Mouse (Mus musculus): Measurements from ENCODE around the gene Ntm. TPM values are rescaled to one million over a fixed set of nuclear protein-coding genes. Genes with fewer than 3 reads are reported as not detected.

Ntm gene
- total and polyA plus RNA-seq, 3 experiments, result 1.6 to 1.9 (median 1.8) TPM

DNA sequence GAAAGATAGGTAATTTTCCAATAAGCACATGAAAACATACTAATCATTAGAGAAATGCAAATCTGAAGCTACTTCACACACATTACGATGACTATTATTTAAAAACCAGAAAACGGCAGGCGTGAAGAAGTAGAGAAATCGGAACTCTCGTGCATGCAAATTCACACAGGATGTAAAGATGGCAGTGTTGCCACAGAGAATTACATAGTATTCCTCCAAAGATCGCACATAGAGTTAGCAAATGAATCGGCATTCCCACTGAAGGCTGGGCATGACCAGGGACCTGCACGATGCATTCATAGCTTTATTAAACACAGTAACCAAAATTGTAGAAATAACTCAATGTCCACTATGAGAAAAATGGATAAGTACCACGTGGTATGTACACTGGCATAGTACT is 158.5 kb downstream of the Ntm start:
- Histone ChIP-seq H3K27ac (no peak overlapping the region), H3K9ac (ENCODE audit: low read depth, low read length) (no peak overlapping the region), H3K4me3 (no peak overlapping the region), H3K4me1 (ENCODE audit: control insufficient read depth, insufficient read depth, low read length) (no peaks in the 10 kb centered on the region), H3K79me2 (replicated peaks; ENCODE audit: control insufficient read depth, insufficient read depth, low read length) (no peaks in the 10 kb centered on the region), H3K36me3 (ENCODE audit: control insufficient read depth, insufficient read depth, low read length) (no peaks in the 10 kb centered on the region), H3K27me3 (ENCODE audit: control insufficient read depth, insufficient read depth, low read length) (no peaks in the 10 kb centered on the region)
- TF ChIP-seq POLR2A (IDR thresholded peaks at IDR 0.05; ENCODE audit: insufficient read depth, low read depth, low read length), result no peak
- TF ChIP-seq CTCF (IDR thresholded peaks at IDR 0.05), result no peak
- no peak for TF ChIP-seq EP300 (IDR thresholded peaks at IDR 0.05; ENCODE audit: insufficient read depth, low read depth, low read length)
- no peak for DNase-seq
- WGBS, result 89% methylated on average over 9 of the region's 9 CpGs
- intact Hi-C loops (cut with DNase I), result no loop called here

DNA sequence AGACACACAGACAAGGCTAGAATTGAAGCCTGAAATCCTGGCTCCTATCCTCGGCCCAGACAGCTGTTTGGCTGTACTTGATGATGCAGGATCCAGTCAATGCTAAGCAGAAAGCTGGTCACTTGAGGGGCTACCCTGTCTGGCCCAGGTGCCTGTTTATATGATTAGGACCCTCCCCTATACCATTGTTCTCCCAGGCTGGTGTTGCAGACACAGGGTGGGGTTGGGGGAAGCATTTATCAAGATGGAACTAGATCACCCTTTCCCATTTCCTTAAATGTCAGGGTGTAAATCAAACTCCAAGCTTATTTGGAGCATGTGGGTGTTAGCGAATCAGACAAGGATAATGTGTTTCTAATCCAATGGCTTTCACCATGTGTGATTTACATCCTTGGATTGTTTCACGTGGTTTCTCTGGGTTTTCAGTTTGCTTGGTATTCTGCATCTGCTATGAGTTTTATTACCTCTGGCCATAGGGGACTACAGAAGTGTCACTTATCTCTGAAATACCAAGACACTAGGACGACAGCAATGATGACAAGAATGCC is 159.1 kb downstream of the Ntm start:
- 52% methylated on average over 4 of the region's 4 CpGs for WGBS

DNA sequence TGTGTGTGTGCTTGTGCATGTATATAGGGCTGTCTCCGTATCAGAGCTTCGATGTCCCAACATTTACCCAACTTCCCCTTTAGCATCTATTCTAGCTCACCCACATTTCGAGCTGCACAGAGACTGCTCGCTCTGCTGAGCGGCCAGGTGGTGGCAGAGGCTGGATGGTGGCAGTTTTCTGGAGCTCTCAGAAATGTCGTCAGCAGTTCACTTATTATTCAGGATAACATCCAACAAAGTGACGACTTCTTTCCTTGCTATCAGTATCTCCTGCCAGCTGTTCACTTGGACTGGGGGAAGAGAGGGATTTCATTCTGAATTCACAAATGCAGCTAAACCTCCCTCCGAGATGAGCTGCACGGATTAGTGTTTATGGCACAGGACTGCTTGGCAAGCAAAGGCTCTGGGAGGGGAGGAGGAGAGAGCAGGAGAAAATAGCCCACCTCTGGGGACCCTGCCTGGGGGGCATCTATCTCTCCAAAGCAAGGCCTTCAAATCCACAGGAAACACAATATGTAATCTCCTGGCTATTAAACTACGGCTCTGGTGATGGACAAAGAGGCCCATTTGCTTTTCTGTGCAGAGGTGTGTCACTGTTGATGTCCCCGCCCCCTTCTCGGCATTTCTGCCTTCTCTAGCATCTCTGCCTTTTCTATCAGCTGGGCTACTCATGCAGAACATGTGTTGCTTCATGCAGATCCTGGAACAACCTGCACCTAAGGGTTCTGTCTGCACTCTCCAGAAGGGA is 159.8 kb downstream of the Ntm start:
- H3K4me3 ChIP-seq, result no peak overlapping the region
- no peaks in the 10 kb centered on the region for H3K79me2 ChIP-seq (replicated peaks; ENCODE audit: control insufficient read depth, insufficient read depth, low read length)
- no peak for DNase-seq
- no peaks in the 10 kb centered on the region for H3K4me1 ChIP-seq (ENCODE audit: control insufficient read depth, insufficient read depth, low read length)
- WGBS, result 38% methylated on average over 12 of the region's 12 CpGs
- no peaks in the 10 kb centered on the region for H3K36me3 ChIP-seq (ENCODE audit: control insufficient read depth, insufficient read depth, low read length)
- H3K27ac ChIP-seq, result no peak overlapping the region
- intact Hi-C loops (cut with DNase I), result no loop called here
- no peak overlapping the region for H3K9ac ChIP-seq (ENCODE audit: low read depth, low read length)
- TF ChIP-seq CTCF (IDR thresholded peaks at IDR 0.05) (no peak), EP300 (IDR thresholded peaks at IDR 0.05; ENCODE audit: insufficient read depth, low read depth, low read length) (no peak), POLR2A (IDR thresholded peaks at IDR 0.05; ENCODE audit: insufficient read depth, low read depth, low read length) (no peak)
- no peaks in the 10 kb centered on the region for H3K27me3 ChIP-seq (ENCODE audit: control insufficient read depth, insufficient read depth, low read length)

More for the DNA sequence above, 159.1 kb downstream of the Ntm start:
- intact Hi-C loops (cut with DNase I), result no loop called here
- TF ChIP-seq CTCF (IDR thresholded peaks at IDR 0.05) (no peak), EP300 (IDR thresholded peaks at IDR 0.05; ENCODE audit: insufficient read depth, low read depth, low read length) (no peak), POLR2A (IDR thresholded peaks at IDR 0.05; ENCODE audit: insufficient read depth, low read depth, low read length) (no peak)
- H3K27me3 ChIP-seq (ENCODE audit: control insufficient read depth, insufficient read depth, low read length), result no peaks in the 10 kb centered on the region
- H3K79me2 ChIP-seq (replicated peaks; ENCODE audit: control insufficient read depth, insufficient read depth, low read length), result no peaks in the 10 kb centered on the region
- H3K36me3 ChIP-seq (ENCODE audit: control insufficient read depth, insufficient read depth, low read length), result no peaks in the 10 kb centered on the region
- no peak overlapping the region for H3K4me3 ChIP-seq
- no peak for DNase-seq
- no peak overlapping the region for H3K27ac ChIP-seq
- no peak overlapping the region for H3K9ac ChIP-seq (ENCODE audit: low read depth, low read length)
- no peaks in the 10 kb centered on the region for H3K4me1 ChIP-seq (ENCODE audit: control insufficient read depth, insufficient read depth, low read length)

DNA sequence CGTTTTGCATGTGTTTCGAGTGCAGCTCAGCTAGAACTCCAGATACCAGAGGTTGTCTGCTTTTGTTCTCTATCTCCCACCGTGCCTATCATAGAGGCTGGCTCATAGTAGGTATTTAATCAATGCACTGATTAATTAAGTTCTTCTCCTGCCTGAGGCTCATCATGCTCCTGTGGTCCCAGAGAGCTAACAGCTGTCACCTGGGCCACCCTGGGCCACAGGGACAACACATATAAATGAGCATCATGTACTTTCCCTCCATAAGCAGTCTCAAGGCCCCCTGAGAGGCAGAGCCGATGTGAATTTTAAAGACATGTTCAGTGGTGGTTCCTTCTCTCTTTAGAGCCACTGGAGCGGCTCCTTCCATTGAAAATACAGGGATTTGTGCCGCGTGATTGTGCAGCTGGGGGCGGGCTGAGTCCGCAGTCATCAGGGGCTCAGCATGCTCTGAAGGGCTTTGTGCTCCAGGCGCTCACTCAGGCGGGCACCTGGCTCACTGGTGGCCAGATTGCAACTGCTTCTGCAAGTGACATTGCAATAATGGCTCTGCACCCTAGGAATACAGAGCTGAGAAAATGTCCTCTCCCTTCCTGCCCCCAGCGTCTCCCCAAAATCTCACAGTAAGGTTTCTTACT is 160.8 kb downstream of the Ntm start:
- no peak overlapping the region for H3K27ac ChIP-seq
- no peak overlapping the region for H3K4me3 ChIP-seq
- no peak overlapping the region for H3K9ac ChIP-seq (ENCODE audit: low read depth, low read length)
- WGBS, result 58% methylated on average over 12 of the region's 12 CpGs
- H3K36me3 ChIP-seq (ENCODE audit: control insufficient read depth, insufficient read depth, low read length), result no peaks in the 10 kb centered on the region
- H3K4me1 ChIP-seq (ENCODE audit: control insufficient read depth, insufficient read depth, low read length), result no peaks in the 10 kb centered on the region
- intact Hi-C loops (cut with DNase I), result no loop called here
- no peak for DNase-seq
- no peak for TF ChIP-seq POLR2A (IDR thresholded peaks at IDR 0.05; ENCODE audit: insufficient read depth, low read depth, low read length)
- TF ChIP-seq CTCF (IDR thresholded peaks at IDR 0.05), result no peak
- no peak for TF ChIP-seq EP300 (IDR thresholded peaks at IDR 0.05; ENCODE audit: insufficient read depth, low read depth, low read length)
- H3K27me3 ChIP-seq (ENCODE audit: control insufficient read depth, insufficient read depth, low read length), result no peaks in the 10 kb centered on the region
- H3K79me2 ChIP-seq (replicated peaks; ENCODE audit: control insufficient read depth, insufficient read depth, low read length), result no peaks in the 10 kb centered on the region

DNA sequence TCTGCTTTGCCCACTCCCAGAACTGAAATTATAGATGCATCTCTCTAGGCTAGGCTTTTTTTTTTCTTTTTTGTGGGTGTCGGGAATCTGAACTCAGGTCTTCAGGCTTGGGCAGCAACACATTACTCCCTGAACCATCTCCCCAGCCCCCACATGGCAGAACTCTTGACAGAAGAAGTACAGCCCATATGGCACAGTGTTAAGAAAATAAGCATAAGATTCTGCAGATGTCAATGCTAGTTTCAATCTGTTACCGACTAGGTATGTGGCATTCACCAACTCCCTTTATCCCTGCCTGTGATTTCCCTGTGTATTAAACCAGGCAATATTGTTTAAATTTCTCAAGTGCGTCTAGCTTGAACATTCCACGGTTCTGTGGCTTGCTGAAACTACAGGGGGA is 166.7 kb downstream of the Ntm start:
- Histone ChIP-seq H3K9ac (ENCODE audit: low read depth, low read length) (no peak overlapping the region), H3K27me3 (ENCODE audit: control insufficient read depth, insufficient read depth, low read length) (no peaks in the 10 kb centered on the region), H3K36me3 (ENCODE audit: control insufficient read depth, insufficient read depth, low read length) (no peaks in the 10 kb centered on the region), H3K4me3 (no peak overlapping the region), H3K4me1 (ENCODE audit: control insufficient read depth, insufficient read depth, low read length) (no peaks in the 10 kb centered on the region), H3K27ac (no peak overlapping the region), H3K79me2 (replicated peaks; ENCODE audit: control insufficient read depth, insufficient read depth, low read length) (no peaks in the 10 kb centered on the region)
- TF ChIP-seq POLR2A (IDR thresholded peaks at IDR 0.05; ENCODE audit: insufficient read depth, low read depth, low read length) (no peak), CTCF (IDR thresholded peaks at IDR 0.05) (no peak), EP300 (IDR thresholded peaks at IDR 0.05; ENCODE audit: insufficient read depth, low read depth, low read length) (no peak)
- no peak for DNase-seq
- WGBS, result 77% methylated on average over 4 of the region's 4 CpGs
- intact Hi-C loops (cut with DNase I), result no loop called here

All from heart, adult 2 months (tissue).